Mouse (Mus musculus) limb, embryonic 13.5 days (tissue): ENCODE results near the gene Olfr266. TPM values are rescaled to one million over a fixed set of nuclear protein-coding genes. Genes with fewer than 3 reads are reported as not detected.

Experiments used
- ATAC-seq: fragments of 200-750 bp; cut with Nextera tagmentation; 2 replicates; pipeline ENCODE4 v1.8.0; 2017; ENCODE audit warnings: low read depth, moderate number of reproducible peaks, moderate TSS enrichment; ENCODE audit not compliant: low FRiP score
- H3K27ac ChIP-seq: fragments of 300-500 bp; sonication (generic); 2 replicates; pipeline ENCODE4 v1.5.1; 2015; ENCODE audit warnings: inconsistent platforms, mild to moderate bottlenecking, moderate library complexity
- H3K27me3 ChIP-seq: fragments of 300-500 bp; sonication (generic); 2 replicates; pipeline ENCODE4 v1.6.1; 2015; ENCODE audit warnings: mild to moderate bottlenecking, inconsistent platforms
- H3K36me3 ChIP-seq: fragments of 300-500 bp; sonication (generic); 2 replicates; pipeline ENCODE4 v1.6.1; 2015; ENCODE audit warnings: inconsistent platforms, mild to moderate bottlenecking, moderate library complexity
- H3K4me1 ChIP-seq: fragments of 300-500 bp; sonication (generic); 2 replicates; pipeline ENCODE4 v1.6.1; 2015; ENCODE audit warnings: inconsistent platforms
- H3K4me2 ChIP-seq: fragments of 300-500 bp; sonication (generic); replicated peaks from 2 replicates; pipeline ENCODE4 v1.6.1; 2015; ENCODE audit warnings: inconsistent platforms, mild to moderate bottlenecking, moderate library complexity
- H3K4me3 ChIP-seq: fragments of 300-500 bp; sonication (generic); 2 replicates; pipeline ENCODE4 v1.5.1; 2015; ENCODE audit warnings: moderate library complexity, mild to moderate bottlenecking, inconsistent platforms
- H3K9ac ChIP-seq: fragments of 300-500 bp; sonication (generic); 2 replicates; pipeline ENCODE4 v1.6.1; 2015; ENCODE audit warnings: mild to moderate bottlenecking, inconsistent platforms
- H3K9me3 ChIP-seq: fragments of 300-500 bp; sonication (generic); 2 replicates; pipeline ENCODE4 v1.6.1; 2016; ENCODE audit warnings: inconsistent platforms
- WGBS: fragments of 180-500 bp; shearing (Covaris S2); methylation state at CpG from one replicate; pipeline ENCODE4 v1.1.7; 2015; 5-methylcytosine and 5-hydroxymethylcytosine counted together
- polyA plus RNA-seq: library from polyadenylated mRNA; unstranded; fragments of >200 nt; fragmentation: Nextera tagmentation; extraction: Ambion mirVana; gene quantifications from 2 replicates; pipeline ENCODE4 v1.2.1, GENCODE M21; 2015

Gene Olfr266
- not detected in 2 replicates for polyA plus RNA-seq

DNA sequence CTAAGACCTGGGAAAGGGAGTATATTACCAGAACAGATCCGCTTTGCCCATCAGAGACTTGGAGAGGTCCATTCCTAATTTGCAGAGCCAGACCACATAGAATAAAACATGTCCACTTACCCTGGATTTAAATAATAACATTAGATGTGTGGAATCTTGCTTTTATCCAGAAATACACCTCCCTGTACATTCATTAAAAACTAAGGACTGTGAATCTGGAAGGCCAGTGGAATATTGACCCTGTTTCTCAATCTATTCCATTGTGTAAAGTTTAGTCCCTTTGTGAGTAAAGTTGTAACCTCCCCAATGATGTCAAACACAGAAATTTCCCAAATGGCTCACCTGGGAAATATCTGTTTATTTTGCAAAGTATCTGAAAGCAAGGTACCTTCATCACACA, at the start of gene Olfr266:
Olfr266 (minus strand) TSS at position 101 of the 400 bp plus-strand sequence.
- Histone ChIP-seq H3K4me1 (no peaks in the 10 kb centered on the region), H3K27me3 (no peaks in the 10 kb centered on the region), H3K9me3 (no peaks in the 10 kb centered on the region), H3K9ac (no peak within 1 kb of the TSS), H3K4me3 (no peak within 1 kb of the TSS), H3K4me2 (no peak within 1 kb of the TSS), H3K36me3 (no peaks in the 10 kb centered on the region), H3K27ac (no peak within 1 kb of the TSS)
- 83% methylated on average over 1 of the region's 1 CpGs for WGBS
- ATAC-seq = no peak

DNA sequence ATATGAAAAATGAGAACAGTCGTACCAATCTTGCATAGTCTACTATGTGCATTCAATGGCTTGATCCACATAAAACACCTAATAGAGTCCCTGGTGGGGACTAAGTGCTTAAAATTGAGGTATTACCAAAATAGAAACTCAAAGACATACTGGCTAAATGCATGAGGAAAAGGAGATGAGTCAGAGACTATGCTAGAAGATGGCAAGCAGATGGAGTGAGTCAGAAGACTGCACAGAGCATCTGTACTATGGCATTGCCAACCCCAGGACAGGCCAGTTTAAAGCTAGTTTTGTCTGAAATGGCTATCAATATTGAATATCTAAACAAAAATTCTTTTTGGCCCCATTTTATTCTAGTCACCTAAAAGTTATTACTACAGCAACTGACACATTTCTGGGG, 49.5 kb upstream of the Olfr266 start:
- ATAC-seq = no peak
- H3K9ac ChIP-seq = no peak overlapping the region
- WGBS = 85% methylated on average over 1 of the region's 1 CpGs
- no peaks in the 10 kb centered on the region for H3K4me1 ChIP-seq
- no peak overlapping the region for H3K27ac ChIP-seq
- H3K36me3 ChIP-seq = no peaks in the 10 kb centered on the region
- no peak overlapping the region for H3K4me2 ChIP-seq
- H3K9me3 ChIP-seq = no peaks in the 10 kb centered on the region
- no peaks in the 10 kb centered on the region for H3K27me3 ChIP-seq
- H3K4me3 ChIP-seq = no peak overlapping the region

DNA sequence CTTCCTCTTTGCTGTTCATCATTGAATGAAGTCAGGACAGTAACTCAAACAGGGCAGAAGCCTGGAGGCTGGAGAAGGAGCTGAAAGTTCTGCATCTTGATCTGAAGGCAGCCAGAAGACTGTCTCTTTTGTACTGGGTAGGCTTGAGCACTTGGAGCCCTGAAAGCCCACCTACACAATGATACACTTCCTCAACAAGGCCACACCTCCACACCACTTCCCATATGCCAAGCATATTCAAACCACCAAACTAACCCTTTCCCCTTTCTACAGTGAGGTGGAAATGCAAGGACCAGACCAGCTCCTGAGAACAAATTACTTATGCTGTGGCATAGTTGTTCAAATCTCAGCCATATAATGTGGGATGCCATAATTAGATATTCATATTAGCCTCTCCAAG, 46.8 kb upstream of the Olfr266 start:
- Histone ChIP-seq H3K36me3 (no peaks in the 10 kb centered on the region), H3K4me2 (no peak overlapping the region), H3K4me3 (no peak overlapping the region), H3K27me3 (no peaks in the 10 kb centered on the region), H3K4me1 (no peaks in the 10 kb centered on the region), H3K9ac (no peak overlapping the region), H3K27ac (no peak overlapping the region), H3K9me3 (no peaks in the 10 kb centered on the region)
- no peak for ATAC-seq

DNA sequence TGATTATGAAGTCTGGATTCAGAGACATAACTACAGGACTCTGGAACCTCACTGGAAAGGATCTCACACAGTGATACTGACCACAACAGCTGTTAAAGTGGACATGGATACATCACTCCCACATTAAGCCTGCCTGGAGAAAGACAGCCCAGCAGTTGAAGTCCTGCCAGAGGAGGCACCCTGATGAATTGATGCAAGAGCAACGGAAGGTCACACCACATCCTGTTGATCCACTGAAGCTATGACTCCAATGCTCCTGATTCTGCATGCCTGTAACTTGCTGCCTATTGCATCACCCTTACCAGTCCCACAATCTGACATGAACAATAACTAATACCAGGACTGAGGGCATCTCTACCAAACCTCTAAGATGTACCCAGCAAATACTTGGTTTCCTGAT, 6.0 kb upstream of the Olfr266 start:
- Histone ChIP-seq H3K27me3 (no peaks in the 10 kb centered on the region), H3K9me3 (peaks cover 28% of the 10 kb centered on the region), H3K4me2 (no peak overlapping the region), H3K4me3 (no peak overlapping the region), H3K4me1 (no peaks in the 10 kb centered on the region), H3K27ac (no peak overlapping the region), H3K36me3 (no peaks in the 10 kb centered on the region), H3K9ac (no peak overlapping the region)
- WGBS = 72% methylated on average over 1 of the region's 1 CpGs
- no peak for ATAC-seq

DNA sequence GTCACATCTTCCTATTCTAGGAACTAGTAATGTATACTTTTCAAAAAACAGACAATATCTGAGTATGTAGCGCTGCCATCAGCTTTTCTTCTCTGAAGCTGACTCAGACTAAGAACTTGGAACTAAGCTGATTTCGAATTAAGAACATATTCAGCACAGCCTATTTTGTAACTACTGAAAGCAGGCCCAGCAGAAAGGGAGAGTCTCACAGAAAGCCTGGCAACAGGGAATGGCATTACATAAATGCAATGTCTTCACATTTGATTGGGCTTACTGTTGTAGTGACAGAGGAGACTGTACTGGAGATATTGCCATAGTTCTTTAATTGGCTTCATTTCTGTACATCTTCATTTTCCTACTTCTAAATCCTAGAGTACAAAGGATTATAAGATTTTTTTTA, 8.4 kb downstream of the Olfr266 start:
- Histone ChIP-seq H3K4me3 (no peak overlapping the region), H3K4me2 (no peak overlapping the region), H3K27ac (no peak overlapping the region), H3K9me3 (no peaks in the 10 kb centered on the region), H3K36me3 (no peaks in the 10 kb centered on the region), H3K4me1 (no peaks in the 10 kb centered on the region), H3K9ac (no peak overlapping the region), H3K27me3 (no peaks in the 10 kb centered on the region)
- ATAC-seq = no peak
- WGBS = 70% methylated on average over 2 of the region's 2 CpGs

DNA sequence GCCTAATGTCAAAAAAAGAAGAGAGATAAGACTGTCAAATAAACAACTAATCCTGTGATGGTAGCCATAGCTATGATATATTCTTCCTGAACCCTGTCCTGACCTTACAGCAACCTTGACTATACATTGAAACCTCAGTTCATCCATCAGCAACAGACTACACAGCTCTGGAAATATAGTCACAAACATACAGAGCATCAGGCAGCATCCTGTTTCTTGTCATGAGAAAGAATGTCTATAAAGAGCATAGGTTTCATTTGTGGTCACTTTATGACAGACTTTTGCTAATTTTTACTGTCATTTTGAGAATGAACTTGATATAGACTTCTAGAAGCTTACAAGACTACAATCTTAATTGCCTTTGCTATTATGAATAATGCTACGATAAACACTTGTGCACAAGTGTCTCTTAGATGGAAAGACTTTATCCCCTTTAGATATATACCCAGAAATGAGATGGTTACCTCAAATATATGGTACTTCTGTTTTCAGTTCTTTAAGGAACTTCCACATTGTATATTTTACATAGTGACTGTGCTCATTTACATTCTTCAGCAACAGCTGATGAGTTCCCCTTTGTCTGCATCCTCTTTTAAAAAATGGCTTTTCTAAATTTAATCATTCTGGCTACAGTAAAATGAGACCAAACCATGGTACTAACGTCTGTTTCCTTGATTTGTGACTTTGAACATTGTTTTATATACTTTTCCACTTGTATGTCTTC, 17.0 kb downstream of the Olfr266 start:
- Histone ChIP-seq H3K27me3 (no peaks in the 10 kb centered on the region), H3K4me3 (no peak overlapping the region), H3K4me1 (no peaks in the 10 kb centered on the region), H3K9ac (no peak overlapping the region), H3K36me3 (no peaks in the 10 kb centered on the region), H3K27ac (no peak overlapping the region), H3K9me3 (0 out of 2 replicates have a peak, but pooled peaks cover 4% of the 10 kb centered on the region), H3K4me2 (no peak overlapping the region)
- WGBS = 61% methylated on average over 2 of the region's 2 CpGs
- ATAC-seq = no peak

DNA sequence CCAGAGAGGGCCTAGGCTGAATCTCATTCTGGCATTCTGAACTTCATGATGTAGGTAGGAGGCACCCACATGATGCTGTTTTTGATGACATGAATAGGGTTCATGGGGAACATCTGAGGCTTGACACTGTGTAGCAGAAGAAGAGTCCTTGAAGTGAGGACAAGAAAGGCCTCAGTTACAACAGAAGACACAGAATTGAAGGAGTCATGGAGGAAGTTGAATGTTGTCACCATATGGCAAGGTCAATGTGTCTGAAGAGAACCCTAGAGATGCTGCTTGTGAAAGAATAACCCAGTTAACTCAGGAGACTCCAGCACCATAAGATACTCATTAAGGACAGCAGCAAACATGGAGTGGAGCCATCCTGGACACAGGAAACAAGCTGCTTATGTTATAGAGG, 28.0 kb downstream of the Olfr266 start:
- ATAC-seq = no peak
- H3K9ac ChIP-seq = no peak overlapping the region
- H3K4me3 ChIP-seq = no peak overlapping the region
- H3K4me1 ChIP-seq = no peaks in the 10 kb centered on the region
- no peak overlapping the region for H3K27ac ChIP-seq
- H3K27me3 ChIP-seq = no peaks in the 10 kb centered on the region
- no peaks in the 10 kb centered on the region for H3K9me3 ChIP-seq
- H3K4me2 ChIP-seq = no peak overlapping the region
- H3K36me3 ChIP-seq = no peaks in the 10 kb centered on the region

DNA sequence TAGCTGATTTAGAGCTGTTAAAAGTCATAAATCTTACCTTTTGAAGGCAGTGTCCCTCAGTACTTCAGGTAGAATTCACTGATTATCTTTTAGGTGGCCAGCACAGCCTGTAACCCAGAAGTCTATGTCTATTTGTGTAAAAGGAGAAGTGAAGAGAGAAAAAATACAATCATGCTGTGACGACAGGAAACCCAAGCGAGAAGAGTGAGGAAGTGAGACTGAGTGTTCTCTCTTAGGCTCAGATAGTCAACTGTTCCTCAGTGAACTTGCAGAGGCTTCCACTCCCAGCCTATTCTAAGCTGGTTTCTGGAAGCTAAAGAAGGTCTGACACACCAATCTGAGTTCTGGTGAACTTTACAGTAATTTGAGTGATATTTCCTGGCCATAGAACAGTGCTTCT, 36.2 kb downstream of the Olfr266 start, which contains the start of gene Cd53:
Cd53 (minus strand) TSS at position 220 of the 400 bp plus-strand sequence.
- H3K4me3 ChIP-seq = no peak within 1 kb of the TSS
- H3K27ac ChIP-seq = no peak within 1 kb of the TSS
- H3K4me2 ChIP-seq = no peak within 1 kb of the TSS
- H3K4me1 ChIP-seq = no peaks in the 10 kb centered on the region
- WGBS = 76% methylated on average over 2 of the region's 2 CpGs
- no peaks in the 10 kb centered on the region for H3K36me3 ChIP-seq
- H3K9ac ChIP-seq = no peak within 1 kb of the TSS
- ATAC-seq = no peak
- H3K9me3 ChIP-seq = no peaks in the 10 kb centered on the region; the same call in 1 of the 2 replicates
- H3K27me3 ChIP-seq = no peaks in the 10 kb centered on the region

DNA sequence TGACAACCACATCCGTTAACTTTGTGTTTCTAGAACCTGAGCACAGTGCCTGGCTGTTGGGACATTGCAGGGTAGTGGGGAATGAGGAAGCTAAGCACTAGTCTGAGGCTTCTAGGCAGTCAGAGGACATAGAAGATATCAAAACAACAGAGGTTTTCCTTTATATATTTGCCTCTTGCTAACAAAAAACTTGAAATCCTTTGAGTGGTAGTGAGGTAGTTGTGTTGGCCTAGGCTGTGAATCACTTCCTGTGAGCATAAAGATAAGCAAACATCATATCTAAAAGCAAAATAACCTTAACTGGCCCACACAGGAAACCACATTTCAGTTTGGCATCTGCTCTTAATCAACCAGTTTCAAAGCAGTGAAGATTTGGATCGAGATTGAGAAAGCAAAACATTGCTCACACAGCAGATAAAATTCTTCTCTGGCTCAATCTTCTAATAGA, 37.6 kb downstream of the Olfr266 start:
- Histone ChIP-seq H3K4me2 (no peak overlapping the region), H3K9ac (no peak overlapping the region), H3K27ac (no peak overlapping the region), H3K4me1 (no peaks in the 10 kb centered on the region), H3K9me3 (no peaks in the 10 kb centered on the region; the same call in 1 of the 2 replicates), H3K27me3 (no peaks in the 10 kb centered on the region), H3K4me3 (no peak overlapping the region), H3K36me3 (no peaks in the 10 kb centered on the region)
- 56% methylated on average over 2 of the region's 2 CpGs for WGBS
- ATAC-seq = no peak

DNA sequence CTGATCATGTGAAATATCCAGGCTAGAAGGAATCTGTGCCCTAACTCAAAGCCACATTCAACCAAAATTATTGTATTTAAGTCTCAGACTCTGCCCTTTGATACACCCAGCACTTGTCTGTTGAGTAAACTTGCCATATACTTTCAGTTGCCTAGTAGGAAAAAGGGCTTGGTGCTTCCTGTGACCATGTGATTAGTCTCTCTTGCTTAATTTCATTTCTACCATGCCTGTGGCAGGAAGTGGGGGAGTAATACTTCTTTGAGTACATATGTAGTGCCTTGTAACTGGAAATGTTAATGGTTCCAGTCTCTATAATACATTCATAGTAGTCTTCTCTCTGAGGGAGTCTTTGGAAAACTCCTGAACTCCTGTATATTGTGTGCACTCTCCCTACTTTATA, 38.1 kb downstream of the Olfr266 start:
- Histone ChIP-seq H3K36me3 (no peaks in the 10 kb centered on the region), H3K27ac (no peak overlapping the region), H3K9me3 (no peaks in the 10 kb centered on the region; the same call in 1 of the 2 replicates), H3K4me3 (no peak overlapping the region), H3K4me1 (no peaks in the 10 kb centered on the region), H3K9ac (no peak overlapping the region), H3K4me2 (no peak overlapping the region), H3K27me3 (no peaks in the 10 kb centered on the region)
- no peak for ATAC-seq

DNA sequence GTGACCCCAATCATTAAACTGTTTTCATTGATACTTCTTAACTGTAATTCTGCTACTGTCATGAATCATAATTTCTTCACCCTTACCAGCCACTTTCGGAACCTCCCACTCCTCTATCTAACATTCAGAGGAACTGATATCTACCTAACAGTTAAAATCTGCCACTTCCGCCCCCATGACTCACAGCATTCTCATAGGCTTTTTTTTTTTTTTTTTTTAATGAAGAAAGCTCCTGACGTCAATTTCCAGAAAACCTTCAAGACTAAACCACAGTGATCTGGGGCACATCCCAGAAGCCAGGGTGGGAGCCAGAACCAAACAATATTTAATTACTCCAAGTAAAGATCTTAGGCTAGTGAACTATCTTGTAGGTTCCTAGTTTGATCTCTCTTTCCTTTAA, 41.0 kb downstream of the Olfr266 start:
- ATAC-seq = no peak
- Histone ChIP-seq H3K27ac (no peak overlapping the region), H3K9ac (no peak overlapping the region), H3K4me1 (no peaks in the 10 kb centered on the region), H3K36me3 (no peaks in the 10 kb centered on the region), H3K9me3 (no peaks in the 10 kb centered on the region; the same call in 1 of the 2 replicates), H3K4me3 (no peak overlapping the region), H3K4me2 (no peak overlapping the region), H3K27me3 (no peaks in the 10 kb centered on the region)
- 77% methylated on average over 3 of the region's 3 CpGs for WGBS

DNA sequence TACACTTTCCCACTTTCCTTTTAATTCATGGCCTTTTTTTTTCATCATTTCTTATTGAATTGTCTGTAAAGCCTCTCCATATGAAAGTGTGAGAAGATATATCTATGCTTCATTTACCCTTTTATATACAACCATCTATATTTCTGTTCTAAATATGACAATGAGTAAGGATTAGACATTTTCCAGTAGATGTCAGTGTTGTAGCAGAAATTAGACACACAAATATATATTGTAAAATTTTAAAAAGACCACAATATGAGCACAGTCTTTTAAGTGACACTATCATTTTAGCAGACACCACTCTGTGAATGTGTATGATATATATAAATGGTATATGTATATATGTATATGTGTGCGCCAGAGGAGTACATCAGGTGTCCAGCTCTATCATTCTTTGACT, 54.3 kb downstream of the Olfr266 start:
- Histone ChIP-seq H3K27me3 (no peaks in the 10 kb centered on the region), H3K4me3 (no peak overlapping the region), H3K4me1 (no peaks in the 10 kb centered on the region), H3K36me3 (no peaks in the 10 kb centered on the region), H3K4me2 (no peak overlapping the region), H3K9me3 (no peaks in the 10 kb centered on the region), H3K9ac (no peak overlapping the region), H3K27ac (no peak overlapping the region)
- ATAC-seq = no peak
- WGBS = 85% methylated on average over 1 of the region's 1 CpGs
